Mouse (Mus musculus): Measurements from ENCODE around the gene Sympk. TPM values are rescaled to one million over a fixed set of nuclear protein-coding genes. Genes with fewer than 3 reads are reported as not detected.
A peak's percentile ranks its signal among the peaks of the same experiment; 100 is the strongest.

The Sympk gene
- polyA plus RNA-seq, 1 experiment from 2014 or later: 30.4 TPM

GRCm38 (mm10) chr7:19031641-19032040, 7.5 kb downstream of the Sympk start:
- H3K27me3 ChIP-seq: no peaks in the 10 kb centered on the region
- 44% methylated on average over 4 of the region's 4 CpGs for WGBS
- no peak overlapping the region for H3K4me3 ChIP-seq
- H3K27ac ChIP-seq (replicated peaks): no peak overlapping the region
- H3K9ac ChIP-seq: no peak overlapping the region
- no peak for ATAC-seq (ENCODE audit: low read depth)
- H3K4me1 ChIP-seq (replicated peaks): no peaks in the 10 kb centered on the region
- H3K9me3 ChIP-seq: no peaks in the 10 kb centered on the region
- no peak overlapping the region for H3K4me2 ChIP-seq
- peaks cover 77% of the 10 kb centered on the region for H3K36me3 ChIP-seq

GRCm38 (mm10) chr7:19044616-19045015, 20.4 kb downstream of the Sympk start:
- H3K9me3 ChIP-seq: no peaks in the 10 kb centered on the region
- H3K4me1 ChIP-seq (replicated peaks): no peaks in the 10 kb centered on the region
- no peak overlapping the region for H3K27ac ChIP-seq (replicated peaks)
- no peak overlapping the region for H3K4me2 ChIP-seq
- 96% methylated on average over 6 of the region's 6 CpGs for WGBS
- no peak for ATAC-seq (ENCODE audit: low read depth)
- H3K4me3 ChIP-seq: no peak overlapping the region
- H3K27me3 ChIP-seq: no peaks in the 10 kb centered on the region
- no peak overlapping the region for H3K9ac ChIP-seq
- H3K36me3 ChIP-seq: peaks cover 99% of the 10 kb centered on the region

GRCm38 (mm10) chr7:19046286-19047069, 22.3 kb downstream of the Sympk start:
- no peak overlapping the region for H3K27ac ChIP-seq (replicated peaks)
- H3K27me3 ChIP-seq: no peaks in the 10 kb centered on the region
- H3K4me1 ChIP-seq (replicated peaks): no peaks in the 10 kb centered on the region
- no peak overlapping the region for H3K4me2 ChIP-seq
- no peak overlapping the region for H3K9ac ChIP-seq
- no peaks in the 10 kb centered on the region for H3K9me3 ChIP-seq
- peaks cover 99% of the 10 kb centered on the region for H3K36me3 ChIP-seq
- no peak overlapping the region for H3K4me3 ChIP-seq
- no peak for ATAC-seq (ENCODE audit: low read depth)
- 94% methylated on average over 11 of the region's 11 CpGs for whole genome bisulfite sequencing

GRCm38 (mm10) chr7:19048006-19048527, 23.9 kb downstream of the Sympk start:
- peaks cover 94% of the 10 kb centered on the region for H3K36me3 ChIP-seq
- no peak for ATAC-seq (ENCODE audit: low read depth)
- no peak overlapping the region for H3K27ac ChIP-seq (replicated peaks)
- H3K4me2 ChIP-seq: no peak overlapping the region
- H3K4me3 ChIP-seq: no peak overlapping the region
- no peak overlapping the region for H3K9ac ChIP-seq
- H3K27me3 ChIP-seq: no peaks in the 10 kb centered on the region
- H3K4me1 ChIP-seq (replicated peaks): no peaks in the 10 kb centered on the region
- H3K9me3 ChIP-seq: no peaks in the 10 kb centered on the region
- 91% methylated on average over 14 of the region's 14 CpGs for whole genome bisulfite sequencing

GRCm38 (mm10) chr7:19049252-19049651, 25.1 kb downstream of the Sympk start:
- no peak overlapping the region for H3K4me2 ChIP-seq
- H3K36me3 ChIP-seq: peaks cover 83% of the 10 kb centered on the region
- H3K9me3 ChIP-seq: no peaks in the 10 kb centered on the region
- H3K4me3 ChIP-seq: no peak overlapping the region
- WGBS: 90% methylated on average over 5 of the region's 5 CpGs
- no peak overlapping the region for H3K9ac ChIP-seq
- no peaks in the 10 kb centered on the region for H3K27me3 ChIP-seq
- H3K4me1 ChIP-seq (replicated peaks): peaks cover 4% of the 10 kb centered on the region
- ATAC-seq (ENCODE audit: low read depth): no peak
- H3K27ac ChIP-seq (replicated peaks): no peak overlapping the region

GRCm38 (mm10) chr7:19050172-19050571, 26.0 kb downstream of the Sympk start:
- WGBS: 91% methylated on average over 8 of the region's 8 CpGs
- H3K4me3 ChIP-seq: no peak overlapping the region
- H3K4me2 ChIP-seq: no peak overlapping the region
- H3K9me3 ChIP-seq: no peaks in the 10 kb centered on the region
- H3K27me3 ChIP-seq: no peaks in the 10 kb centered on the region
- no peak for ATAC-seq (ENCODE audit: low read depth)
- H3K27ac ChIP-seq (replicated peaks): no peak overlapping the region
- no peak overlapping the region for H3K9ac ChIP-seq
- peaks cover 74% of the 10 kb centered on the region for H3K36me3 ChIP-seq
- peaks cover 11% of the 10 kb centered on the region for H3K4me1 ChIP-seq (replicated peaks)

- Histone ChIP-seq H3K27me3 (no peaks in the 10 kb centered on the region), H3K4me1 (replicated peaks) (peaks cover 11% of the 10 kb centered on the region), H3K4me2 (no peak overlapping the region), H3K4me3 (no peak overlapping the region), H3K36me3 (peaks cover 64% of the 10 kb centered on the region), H3K9me3 (no peaks in the 10 kb centered on the region), H3K27ac (replicated peaks) (no peak overlapping the region), H3K9ac (no peak overlapping the region)
- no peak for ATAC-seq (ENCODE audit: low read depth)
- WGBS: 78% methylated on average over 4 of the region's 4 CpGs
These were observed 27.0 kb downstream of the Sympk start for GRCm38 (mm10) chr7:19051161-19051560.

- Histone ChIP-seq H3K4me3 (no peak overlapping the region), H3K9me3 (no peaks in the 10 kb centered on the region), H3K27ac (replicated peaks) (no peak overlapping the region), H3K4me2 (no peak overlapping the region), H3K4me1 (replicated peaks) (peaks cover 11% of the 10 kb centered on the region), H3K36me3 (peaks cover 50% of the 10 kb centered on the region), H3K9ac (no peak overlapping the region), H3K27me3 (no peaks in the 10 kb centered on the region)
- no peak for ATAC-seq (ENCODE audit: low read depth)
- 91% methylated on average over 15 of the region's 15 CpGs for WGBS
These were observed 28.4 kb downstream of the Sympk start for GRCm38 (mm10) chr7:19052345-19053135.

- Histone ChIP-seq H3K4me1 (replicated peaks) (peaks cover 11% of the 10 kb centered on the region), H3K27me3 (no peaks in the 10 kb centered on the region), H3K36me3 (peaks cover 44% of the 10 kb centered on the region), H3K9me3 (no peaks in the 10 kb centered on the region), H3K27ac (replicated peaks) (no peak overlapping the region), H3K4me3 (no peak overlapping the region), H3K9ac (no peak overlapping the region), H3K4me2 (no peak overlapping the region)
- 92% methylated on average over 7 of the region's 7 CpGs for WGBS
- no peak for ATAC-seq (ENCODE audit: low read depth)
These were observed 29.0 kb downstream of the Sympk start for GRCm38 (mm10) chr7:19053136-19053532.

GRCm38 (mm10) chr7:19054047-19054776, 30.0 kb downstream of the Sympk start, which contains the start of gene Rsph6a:
Gene Rsph6a (plus strand): TSS chr7:19054690.
- no peaks in the 10 kb centered on the region for H3K27me3 ChIP-seq
- peak within 1 kb of the TSS; percentile 25 for H3K4me3 ChIP-seq
- H3K9ac ChIP-seq: peak within 1 kb of the TSS; percentile 58
- H3K36me3 ChIP-seq: peaks cover 34% of the 10 kb centered on the region
- peaks cover 11% of the 10 kb centered on the region for H3K4me1 ChIP-seq (replicated peaks)
- H3K9me3 ChIP-seq: no peaks in the 10 kb centered on the region
- peak; percentile 75 for ATAC-seq (ENCODE audit: low read depth)
- H3K27ac ChIP-seq (replicated peaks): no peak within 1 kb of the TSS; the same call in 1 of the 2 replicates
- H3K4me2 ChIP-seq: peak within 1 kb of the TSS; percentile 50
- 26% methylated on average over 33 of the region's 33 CpGs for WGBS

- 67% methylated on average over 9 of the region's 9 CpGs for WGBS
- H3K9ac ChIP-seq: peak overlapping the region; percentile 58
- H3K4me2 ChIP-seq: peak overlapping the region; percentile 50
- H3K9me3 ChIP-seq: no peaks in the 10 kb centered on the region
- H3K27me3 ChIP-seq: no peaks in the 10 kb centered on the region
- H3K4me1 ChIP-seq (replicated peaks): peaks cover 11% of the 10 kb centered on the region
- H3K36me3 ChIP-seq: peaks cover 28% of the 10 kb centered on the region
- no peak for ATAC-seq (ENCODE audit: low read depth)
- H3K4me3 ChIP-seq: peak overlapping the region; percentile 25
- H3K27ac ChIP-seq (replicated peaks): no peak overlapping the region
These were observed 30.6 kb downstream of the Sympk start for GRCm38 (mm10) chr7:19054777-19055076.

- Histone ChIP-seq H3K9me3 (no peaks in the 10 kb centered on the region), H3K4me1 (replicated peaks) (peaks cover 11% of the 10 kb centered on the region), H3K27ac (replicated peaks) (no peak overlapping the region), H3K36me3 (peaks cover 25% of the 10 kb centered on the region), H3K27me3 (no peaks in the 10 kb centered on the region), H3K4me2 (no peak overlapping the region), H3K4me3 (no peak overlapping the region), H3K9ac (no peak overlapping the region)
- 91% methylated on average over 8 of the region's 8 CpGs for WGBS
- no peak for ATAC-seq (ENCODE audit: low read depth)
These were observed 30.9 kb downstream of the Sympk start for GRCm38 (mm10) chr7:19055108-19055507.

Measured in neural tube, embryonic 13.5 days (tissue).